Mouse (Mus musculus) brain, embryonic 14.5 days (tissue): ENCODE data around the gene Defb22.

ENCODE experiments used
- CTCF ChIP-seq: fragments of 200-500 bp; IDR thresholded peaks from 2 replicates; pipeline ENCODE4 v1.5.1; 2012; ENCODE audit warnings: inconsistent platforms, mild to moderate bottlenecking, moderate library complexity, borderline replicate concordance; ENCODE audit not compliant: insufficient read depth, insufficient read length; ENCODE audit errors: extremely low read depth
- POLR2A ChIP-seq: fragments of 200-500 bp; IDR thresholded peaks from 2 replicates; pipeline ENCODE4 v1.6.1; 2012; ENCODE audit warnings: mild to moderate bottlenecking, inconsistent platforms, borderline replicate concordance; ENCODE audit not compliant: poor library complexity, insufficient read depth, insufficient read length, severe bottlenecking; ENCODE audit errors: extremely low read depth

DNA sequence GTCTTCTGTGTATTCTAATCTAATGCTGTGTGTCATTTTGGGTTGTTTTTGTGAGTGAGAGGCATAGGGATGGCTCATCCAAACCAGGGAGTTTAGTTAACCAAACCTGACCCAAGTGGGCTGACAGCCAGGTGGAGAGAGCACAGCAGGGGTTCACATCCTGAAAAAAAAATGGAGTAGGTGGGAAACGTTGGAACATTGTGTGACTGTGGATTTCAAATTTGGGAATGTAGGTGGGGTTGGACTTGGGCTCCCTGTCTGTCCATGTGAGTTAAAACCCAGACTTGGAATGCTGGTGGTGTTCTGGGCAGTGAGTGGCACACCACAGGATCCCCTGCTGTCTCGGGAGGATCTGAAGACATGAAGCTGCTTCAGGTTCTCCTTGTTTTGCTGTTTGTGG is 13.2 kb downstream of the Defb22 start, which contains the start of gene Defb20:
- TF ChIP-seq CTCF (no peak), POLR2A (no peak)
